Mouse (Mus musculus): ENCODE results near the gene Gm49369.

Gene Gm49369

DNA sequence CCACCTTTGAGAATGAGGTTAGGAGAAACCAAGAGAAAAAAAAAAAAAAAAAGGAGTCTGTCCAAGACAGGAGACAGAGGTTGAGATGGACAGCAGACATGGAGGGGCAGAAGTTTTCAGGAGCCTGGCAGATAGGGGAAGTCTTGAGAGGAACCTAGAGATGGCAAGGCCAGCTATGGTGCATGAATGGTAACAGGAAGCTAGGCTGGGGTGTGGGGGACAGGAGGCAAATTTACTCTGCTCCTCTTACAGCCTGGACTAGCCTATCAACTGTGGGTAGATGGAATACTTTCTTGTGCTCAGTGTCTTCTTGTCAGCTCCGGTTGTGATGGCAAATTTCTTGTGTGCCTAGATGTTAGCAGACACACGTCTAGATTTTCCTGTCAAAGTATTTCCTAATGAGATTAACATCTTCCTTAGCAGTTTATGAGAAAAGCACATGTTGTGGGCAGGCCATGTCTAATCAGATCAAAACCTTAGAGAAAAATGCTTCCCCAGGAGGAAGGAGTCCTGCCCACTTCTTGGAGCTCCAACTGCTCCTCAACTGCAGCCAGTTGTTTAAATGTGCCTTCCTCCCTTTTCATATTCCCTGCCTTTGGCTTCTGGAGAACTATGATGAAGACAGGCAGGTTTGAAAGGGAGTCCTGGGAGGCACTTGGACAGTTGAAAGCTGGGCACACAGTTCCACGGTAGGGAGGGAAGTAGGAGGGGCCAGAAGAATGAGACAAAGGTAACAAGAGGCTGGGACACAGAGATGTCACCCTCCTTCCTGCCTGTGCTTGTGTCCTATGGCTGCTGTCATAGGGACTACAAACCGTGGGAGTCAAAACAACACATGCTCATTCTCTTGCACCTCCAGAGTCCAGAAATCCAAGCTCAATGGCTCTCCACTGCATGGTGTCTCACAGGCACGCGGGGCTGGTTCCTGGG is 12.1 kb upstream of the Gm49369 start:
- DNase-seq (ENCODE audit: low spot score), result no peak

DNA sequence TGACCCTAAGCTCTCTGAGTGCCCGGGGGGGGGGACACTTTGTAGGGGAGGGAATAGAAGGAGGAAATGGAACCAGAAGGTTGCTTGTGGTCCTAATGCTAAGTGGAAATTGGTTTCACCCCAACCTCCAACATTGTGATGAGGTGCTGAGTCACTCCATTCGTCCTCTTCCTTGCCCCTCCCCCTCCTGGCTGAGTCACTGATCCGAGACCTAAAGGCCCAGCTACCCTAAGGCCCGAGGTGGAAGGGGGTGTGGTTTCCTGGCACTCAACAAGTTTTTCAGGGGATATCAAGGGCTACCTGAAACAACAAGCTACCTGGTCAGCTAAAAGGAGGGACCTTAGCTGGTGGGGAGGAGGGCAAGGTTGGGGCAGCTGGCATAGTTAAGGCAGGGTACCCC is 10.7 kb upstream of the Gm49369 start:
- DNase-seq (ENCODE audit: low spot score), result peak; percentile 93

DNA sequence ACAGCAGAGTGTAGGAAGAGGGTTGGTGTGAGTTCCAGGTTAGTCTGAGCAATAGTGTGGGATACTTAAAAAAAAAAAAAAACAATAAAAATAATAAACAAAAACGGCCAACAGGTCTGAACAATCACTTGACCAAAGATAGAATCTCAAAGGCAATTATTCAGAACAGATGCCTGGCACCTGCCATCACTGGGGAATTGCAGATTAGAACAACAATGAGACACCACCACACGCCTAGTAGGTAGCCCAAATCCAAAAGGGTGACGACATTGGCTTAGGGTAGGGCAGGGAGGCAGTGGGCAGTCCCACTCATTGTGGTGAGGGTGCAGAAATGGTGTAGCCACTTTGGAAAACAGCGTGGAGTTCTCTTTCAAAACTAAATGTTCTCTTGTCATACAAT is 9.1 kb upstream of the Gm49369 start:
- DNase-seq (ENCODE audit: low spot score), result no peak

DNA sequence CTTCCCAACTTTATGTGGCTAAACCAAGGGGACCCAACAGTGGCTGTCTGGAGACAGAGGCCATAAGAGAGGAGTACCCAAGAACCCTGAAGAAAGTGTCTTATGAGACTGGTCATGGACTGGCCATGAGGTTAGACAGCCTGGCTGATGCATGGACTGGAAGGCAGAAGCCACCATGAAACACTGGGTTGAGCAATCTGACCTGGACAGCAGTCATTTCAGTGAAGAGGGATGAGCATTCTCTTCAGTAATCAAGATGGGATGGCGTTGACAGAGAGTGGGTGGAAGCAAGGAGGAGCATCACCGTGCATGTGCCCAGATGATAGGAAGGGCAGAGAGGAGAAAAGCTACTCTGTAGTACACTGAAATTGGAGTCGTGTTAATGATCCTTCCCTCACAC is 8.6 kb upstream of the Gm49369 start:
- no peak for DNase-seq (ENCODE audit: low spot score)

DNA sequence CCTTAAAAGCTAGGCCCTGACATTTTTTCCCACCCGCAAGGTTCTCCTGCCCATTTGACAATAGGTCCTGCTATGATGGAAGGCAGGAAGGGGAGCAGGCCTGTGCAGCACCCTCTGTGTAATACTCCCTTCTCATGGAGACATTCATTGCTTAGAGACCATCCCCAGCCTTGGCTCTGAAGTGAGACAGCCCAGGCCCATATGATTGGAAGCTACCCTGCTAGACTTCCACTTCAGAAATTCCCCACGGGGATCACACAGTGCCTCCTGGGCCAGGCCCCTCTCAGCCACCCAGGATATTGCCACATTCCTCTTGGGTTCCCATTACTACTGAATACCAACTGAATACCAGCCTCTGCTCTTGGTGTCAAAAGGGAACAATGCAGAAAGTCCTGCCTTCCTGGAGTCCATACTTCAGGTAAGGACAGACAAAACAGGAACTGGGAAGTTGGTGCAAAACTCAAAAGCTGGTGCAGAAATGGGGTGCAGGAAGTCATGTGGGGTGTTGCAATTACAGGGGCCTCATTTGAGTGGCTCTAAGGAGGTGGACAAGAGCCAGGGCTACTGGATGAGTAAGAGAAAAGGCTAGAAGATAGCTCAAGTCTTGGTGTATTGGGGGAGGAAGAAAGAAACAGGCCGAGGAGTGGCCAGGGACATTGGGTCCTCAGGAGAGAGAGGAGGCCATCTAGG is 7.6 kb upstream of the Gm49369 start:
- DNase-seq (ENCODE audit: low spot score), result no peak

DNA sequence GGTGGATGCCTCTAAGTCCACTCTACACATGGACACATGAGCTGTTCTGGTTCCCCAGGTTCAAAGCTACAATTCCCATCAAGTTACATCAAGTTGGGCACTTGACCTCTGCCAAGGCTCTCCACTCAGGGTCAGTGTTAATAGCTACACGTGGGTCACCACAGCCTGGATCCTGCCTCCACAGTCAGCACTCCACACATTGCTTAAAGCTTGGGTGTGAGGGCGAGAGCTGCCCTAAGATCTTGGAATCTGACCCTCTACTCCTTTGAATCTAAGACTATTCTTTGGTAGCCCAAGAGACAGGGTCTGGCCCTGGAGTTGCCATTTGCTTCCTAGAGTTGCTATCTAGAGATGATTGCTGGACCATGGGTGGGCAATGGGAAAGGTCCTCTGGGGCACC is 6.3 kb upstream of the Gm49369 start:
- no peak for DNase-seq (ENCODE audit: low spot score)

DNA sequence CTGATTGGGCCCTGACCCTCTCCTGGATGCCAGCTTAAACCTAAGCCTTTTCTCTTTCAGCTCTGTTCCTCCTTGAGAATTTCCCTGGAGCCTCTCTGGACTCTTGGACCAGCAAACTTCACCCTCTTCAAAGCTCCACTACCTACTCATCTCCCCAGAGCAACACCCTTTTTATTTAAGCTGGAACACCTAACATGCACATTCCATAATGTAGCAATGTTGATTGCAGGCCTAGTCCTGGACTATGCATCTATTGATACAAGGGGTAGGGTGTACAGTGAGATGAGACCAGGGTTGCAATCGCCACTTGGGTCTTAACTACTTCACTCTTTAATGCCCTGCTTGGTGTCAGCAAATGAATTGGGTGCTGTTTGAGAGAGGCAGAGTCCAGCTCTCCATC is 5.7 kb upstream of the Gm49369 start:
- DNase-seq (ENCODE audit: low spot score), result no peak

DNA sequence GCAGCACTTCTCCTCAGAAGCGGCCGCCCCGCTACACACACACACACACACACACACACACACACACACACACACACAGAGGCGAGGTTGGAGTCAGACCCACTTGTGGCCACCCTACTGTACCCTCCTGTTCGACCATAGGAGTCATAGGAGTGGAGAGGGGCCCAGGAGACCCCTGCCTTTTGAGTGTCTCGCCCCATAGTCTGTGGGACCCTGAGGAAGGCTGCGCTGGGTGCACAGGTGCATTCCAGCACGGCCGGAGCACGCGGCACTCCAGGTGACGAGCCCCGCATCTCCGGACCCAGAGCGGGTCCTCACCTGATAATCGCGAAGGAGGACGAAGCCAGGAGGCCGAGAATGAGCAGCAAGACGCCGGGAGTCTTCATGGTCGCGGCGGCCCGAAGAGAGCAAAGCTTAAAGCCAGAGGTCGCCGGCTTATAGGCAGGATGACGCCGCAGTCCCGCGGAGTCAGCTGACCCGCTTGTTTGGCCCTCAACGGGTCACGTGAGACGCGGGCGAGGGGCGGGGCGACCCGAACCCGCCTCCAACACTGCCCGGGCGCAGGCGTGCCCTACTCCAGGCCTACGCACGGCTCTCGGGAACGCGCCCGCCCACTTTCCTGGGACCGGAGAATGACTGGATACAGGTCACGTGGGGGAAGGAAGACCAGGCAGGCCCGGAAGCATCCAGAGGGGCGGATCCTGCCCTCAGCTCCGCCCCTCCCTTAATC is 5.1 kb upstream of the Gm49369 start, which contains the start of gene Ctsd:
Gene Ctsd (minus strand): TSS at position 620 of the 730 bp plus-strand sequence.
- peak; percentile 95 for DNase-seq (ENCODE audit: low spot score)

DNA sequence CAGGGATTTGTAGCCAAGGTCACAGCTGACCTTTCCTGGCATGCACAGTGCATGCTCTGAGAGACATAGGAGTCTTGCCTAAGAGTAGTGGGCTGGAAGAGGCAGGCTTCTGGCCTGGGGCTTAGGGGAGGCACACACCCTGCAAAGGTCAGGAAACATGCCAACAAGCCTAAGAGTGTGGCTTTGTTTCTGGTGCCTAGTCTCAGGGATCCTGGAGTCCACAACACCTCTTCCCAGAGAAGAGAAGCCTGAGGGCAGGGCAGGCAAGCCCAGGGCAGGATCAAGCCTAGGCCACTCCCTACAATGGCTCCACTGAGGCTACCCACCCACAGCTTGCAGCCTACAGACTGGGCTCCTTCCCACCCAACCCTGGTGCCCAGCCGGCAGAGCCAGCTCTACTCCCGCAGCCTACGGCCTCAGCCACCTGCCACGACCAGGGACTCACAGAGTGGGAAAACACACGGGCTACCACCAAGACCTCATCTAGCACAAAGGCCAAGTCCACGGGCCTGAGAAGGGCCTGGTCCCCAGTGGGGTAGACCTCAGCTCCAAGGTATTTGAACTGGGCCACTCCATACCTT is 4.2 kb upstream of the Gm49369 start:
- DNase-seq (ENCODE audit: low spot score), result no peak

DNA sequence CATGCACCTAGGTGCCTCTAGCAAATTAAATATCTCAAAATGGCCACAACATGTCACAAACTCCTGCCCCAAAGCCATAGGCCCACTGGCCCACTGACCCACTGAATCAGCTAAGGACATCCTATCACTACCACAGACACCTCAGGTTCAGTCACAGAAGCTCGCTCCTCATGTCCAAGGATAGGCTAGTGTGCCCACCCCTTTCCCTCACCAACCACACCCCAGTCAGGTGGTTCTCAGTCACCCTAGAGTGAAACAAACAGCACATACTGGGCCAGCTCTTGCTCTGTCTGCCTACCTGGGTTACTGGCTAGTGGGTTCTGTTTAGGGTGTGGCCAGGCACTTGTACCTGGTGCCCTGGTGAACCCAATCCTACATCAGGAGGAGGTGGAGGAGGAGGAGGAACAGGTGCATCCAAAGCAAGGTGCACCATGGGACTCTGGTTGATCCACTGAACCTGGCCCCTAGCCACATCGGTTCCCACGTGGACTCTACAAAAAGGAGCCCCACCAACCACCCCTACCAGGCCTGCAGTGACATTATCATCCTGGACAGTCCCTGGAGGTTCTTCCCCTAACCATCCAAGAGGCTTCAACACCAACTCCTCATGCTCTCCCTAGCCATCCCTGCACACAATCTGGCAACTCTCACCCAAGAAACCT is 3.4 kb upstream of the Gm49369 start:
- no peak for DNase-seq (ENCODE audit: low spot score)

DNA sequence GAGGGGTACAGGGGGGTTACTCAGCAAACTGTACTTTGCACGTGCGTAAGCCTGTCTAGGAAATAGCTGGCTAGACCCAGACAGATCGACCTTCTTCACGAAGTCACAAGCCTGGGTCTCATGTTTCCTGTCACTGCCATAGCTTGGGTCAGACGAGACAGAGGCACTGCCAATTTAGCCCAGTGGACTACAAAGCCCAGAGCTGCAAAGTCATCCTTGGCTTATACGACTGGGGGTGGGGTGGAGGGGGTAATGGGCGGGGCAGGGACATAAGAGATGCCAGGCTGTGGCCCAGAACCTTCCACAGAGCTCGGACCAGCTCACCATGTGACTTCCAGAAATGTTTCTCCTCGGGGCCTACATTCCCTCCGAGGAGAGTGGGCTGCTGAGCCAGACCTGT is 1.8 kb upstream of the Gm49369 start:
- DNase-seq (ENCODE audit: low spot score), result no peak

DNA sequence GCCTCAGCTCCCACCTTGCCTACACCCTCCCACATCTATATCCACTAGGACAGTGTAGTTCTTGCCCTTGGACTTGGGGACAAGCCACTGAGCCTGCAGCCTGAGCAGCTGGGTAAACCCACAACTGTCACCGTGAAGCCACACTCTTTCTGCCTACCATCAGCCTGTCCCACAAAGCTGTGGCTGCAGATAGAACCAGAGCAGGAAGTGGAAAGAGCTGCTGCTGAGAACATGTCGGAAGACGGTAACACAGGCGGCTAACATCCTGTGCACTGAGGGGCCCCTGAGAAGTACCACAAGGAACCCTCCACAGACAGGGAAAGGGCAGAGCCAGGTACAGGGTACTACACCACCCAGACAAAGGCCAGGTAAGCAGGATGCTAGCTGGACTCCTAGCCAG is 1.3 kb downstream of the Gm49369 start:
- DNase-seq (ENCODE audit: low spot score), result no peak

DNA sequence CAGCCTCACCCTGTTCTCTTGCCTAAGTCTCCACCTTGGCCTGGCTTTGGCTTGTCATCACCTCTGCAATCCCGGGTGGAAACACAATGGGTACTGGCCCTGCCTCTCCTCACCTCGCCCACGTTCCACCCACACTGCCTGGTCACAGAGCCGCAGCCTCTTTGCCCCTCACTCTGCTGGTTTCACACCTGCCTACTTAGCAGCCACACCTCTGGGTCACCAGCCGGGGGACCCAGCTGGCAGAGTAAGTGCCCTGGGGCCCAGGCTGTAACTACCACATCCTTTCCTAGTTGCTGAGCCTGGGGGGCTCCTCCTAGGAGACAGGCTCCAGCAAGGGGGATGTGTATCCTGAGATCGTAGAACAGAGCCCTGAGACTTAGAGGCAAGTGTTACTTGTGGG is 3.3 kb downstream of the Gm49369 start:
- DNase-seq (ENCODE audit: low spot score), result no peak

DNA sequence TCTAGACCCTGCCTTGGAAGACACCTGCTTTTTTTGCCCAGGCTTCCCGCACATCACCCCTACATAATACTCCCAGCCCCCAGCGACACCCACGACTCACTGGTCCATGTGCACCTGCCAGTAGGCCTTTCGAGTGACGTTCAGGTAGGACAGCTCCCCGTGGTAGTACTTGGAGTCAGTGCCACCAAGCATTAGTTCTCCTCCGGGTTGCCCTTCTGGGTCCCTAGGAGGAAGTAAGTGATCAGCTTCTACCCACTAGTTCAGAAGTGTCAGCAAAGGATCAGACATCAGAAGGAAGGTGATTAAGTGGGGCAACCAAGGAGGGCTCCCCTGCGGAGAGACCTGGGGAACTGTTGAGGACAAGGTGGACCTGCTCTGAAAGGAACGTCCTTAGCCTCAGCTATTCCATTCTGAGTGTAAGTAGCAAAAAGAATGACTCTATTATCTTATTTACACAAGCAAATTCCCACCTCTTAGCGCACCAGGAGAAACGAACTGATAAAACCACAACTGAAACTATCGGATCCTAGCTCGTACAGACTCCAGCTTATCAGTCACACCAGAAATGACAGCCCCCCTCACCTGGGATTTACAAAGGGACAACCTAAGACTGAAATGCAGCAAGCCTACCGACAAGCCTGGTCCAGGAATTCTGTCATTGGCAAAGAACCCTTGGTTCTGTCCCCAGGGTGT is 5.1 kb downstream of the Gm49369 start:
- peak; percentile 79 for DNase-seq (ENCODE audit: low spot score)

DNA sequence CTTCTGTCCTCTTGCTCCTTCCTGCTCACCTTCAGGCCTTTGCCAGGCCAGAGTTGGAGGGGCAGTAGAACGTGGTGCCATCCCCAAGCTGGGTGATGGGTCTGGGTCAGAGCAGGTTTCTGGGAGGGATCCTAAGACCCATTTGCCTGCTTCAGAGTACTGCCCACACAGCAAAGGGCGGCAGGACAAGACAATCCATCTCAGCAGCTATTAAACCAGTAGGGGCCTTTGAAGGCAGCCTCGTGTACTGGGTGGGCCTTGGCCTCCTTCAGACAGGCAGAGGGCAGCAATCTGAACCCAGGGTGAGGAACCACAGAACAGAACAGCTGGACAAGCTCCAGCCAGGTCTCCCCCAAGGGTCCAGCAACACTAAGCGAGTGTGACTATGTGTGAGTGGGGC is 6.4 kb downstream of the Gm49369 start:
- no peak for DNase-seq (ENCODE audit: low spot score)

DNA sequence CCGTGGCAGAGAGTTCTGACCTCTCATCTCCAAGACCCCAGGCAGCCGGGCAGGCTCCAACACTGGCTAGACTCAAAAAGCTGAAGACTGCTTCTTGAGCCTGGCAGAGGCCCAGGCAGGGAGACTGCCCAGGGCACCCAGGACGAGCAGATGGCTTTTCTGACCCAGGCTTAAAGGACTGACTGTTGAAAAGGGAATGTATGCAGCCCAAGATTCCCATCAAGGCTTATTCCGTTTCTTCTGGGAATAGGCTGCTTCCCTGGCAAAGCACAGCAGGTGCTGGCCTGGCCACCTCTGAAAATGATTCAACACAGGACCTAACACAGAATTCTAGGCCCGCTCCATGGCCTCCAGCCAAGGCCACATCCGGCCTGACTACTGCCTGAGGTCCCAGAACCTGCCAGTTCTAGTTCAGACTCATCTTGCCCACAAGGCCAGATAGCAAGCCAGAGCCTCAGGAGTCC is 7.2 kb downstream of the Gm49369 start:
- DNase-seq (ENCODE audit: low spot score), result no peak

DNA sequence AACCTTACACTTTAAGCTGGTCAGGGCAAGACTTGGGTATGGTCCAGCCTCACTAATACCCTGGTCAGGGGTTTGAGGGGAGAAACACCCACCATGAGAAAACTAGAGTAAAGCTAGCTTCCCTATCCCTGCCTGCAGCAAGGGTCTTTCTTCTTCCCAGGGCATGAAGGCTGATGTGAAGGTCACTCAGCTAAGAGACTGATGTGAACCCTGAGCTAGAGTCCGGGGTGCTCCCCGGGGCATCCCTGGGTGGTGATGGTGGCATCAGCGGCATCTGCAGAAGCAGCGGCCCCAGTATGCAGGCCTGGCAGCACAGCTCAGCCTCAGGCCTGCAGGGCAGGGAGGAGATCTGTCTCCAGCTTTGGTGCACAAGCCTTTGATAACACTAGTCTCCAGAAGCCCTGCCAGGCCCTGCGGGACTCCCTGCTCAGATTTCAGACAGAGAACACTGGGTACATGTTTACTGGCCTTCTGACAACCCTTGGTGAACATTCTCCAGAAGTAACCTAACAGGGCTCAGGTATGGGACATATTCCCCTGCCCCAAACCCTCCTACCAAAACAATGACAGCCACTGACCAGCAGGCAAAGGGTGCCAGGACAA is 8.0 kb downstream of the Gm49369 start:
- no peak for DNase-seq (ENCODE audit: low spot score)

DNA sequence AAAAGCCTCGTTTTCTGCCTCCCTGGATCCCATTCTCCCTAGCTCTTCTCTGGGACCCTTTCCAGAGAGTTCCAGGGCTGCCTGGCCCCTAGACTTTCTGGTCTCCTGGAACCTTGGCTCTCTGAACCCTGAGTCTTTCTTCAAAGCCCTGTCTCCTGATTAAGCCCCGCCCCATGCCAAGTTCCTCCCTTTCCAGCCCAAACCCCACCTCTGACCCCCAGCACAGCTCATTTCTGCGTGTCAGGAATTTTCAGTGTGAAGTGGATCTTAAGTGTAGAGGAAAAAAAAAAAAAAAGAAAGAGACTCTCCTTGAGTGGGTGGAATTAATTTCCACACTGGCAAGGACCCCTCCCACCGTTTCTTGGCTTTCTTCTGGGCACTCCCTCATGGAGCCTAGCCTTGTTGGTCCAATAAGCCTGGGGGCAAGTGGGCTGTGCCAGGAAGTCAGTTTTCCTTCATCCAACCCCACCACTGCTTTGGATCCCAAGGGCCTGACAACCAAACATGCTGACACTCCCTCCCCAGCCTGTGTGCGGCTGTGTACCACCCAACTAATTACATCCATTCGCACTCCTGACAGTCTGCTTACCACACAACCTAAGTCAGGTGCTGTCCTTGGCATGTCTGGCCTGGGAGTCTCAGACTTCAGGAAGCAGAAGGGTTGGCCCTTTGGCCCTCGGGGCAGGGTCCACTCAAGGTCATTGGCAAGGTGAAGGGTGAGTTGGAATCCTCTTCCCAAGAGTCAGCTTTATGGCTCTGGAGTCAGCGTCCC is 8.6 kb downstream of the Gm49369 start, which contains the start of gene Ifitm10:
Gene Ifitm10 (minus strand): TSS at position 113 of the 772 bp plus-strand sequence.
- no peak for DNase-seq (ENCODE audit: low spot score)

DNA sequence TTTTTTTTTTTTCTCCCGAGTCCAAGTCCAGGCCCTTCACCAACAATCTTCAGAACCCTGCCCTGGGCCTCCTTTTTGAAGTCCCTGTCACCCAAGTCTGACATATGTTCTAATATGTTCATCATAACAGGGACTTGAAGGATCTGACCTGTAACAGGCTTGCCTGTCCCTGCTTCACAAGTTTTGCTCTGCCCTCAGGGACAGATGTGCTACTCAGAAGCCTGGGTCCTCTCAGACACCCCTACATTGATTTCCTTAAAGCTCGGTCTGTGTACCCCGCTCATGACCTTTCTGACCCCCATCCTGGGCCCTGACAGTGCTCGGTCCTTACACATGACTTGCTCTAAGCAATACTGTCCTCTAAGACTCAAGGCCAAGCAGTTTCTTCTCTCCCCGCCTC is 9.4 kb downstream of the Gm49369 start:
- DNase-seq (ENCODE audit: low spot score), result no peak
